In genomic region chr5:117505204-117505603, GRCm38 (mm10) we compare ENCODE assay signal across 7 mouse cellular contexts.
DNase-seq lines count a peak whose midpoint lies in the region; ATAC-seq and TF ChIP-seq lines count a peak whose summit lies in the region.

No protein-coding gene starts in this region.

- no peaks in the 10 kb centered on the region for H3K4me1 ChIP-seq in ES-Bruce4 (ENCODE audit: control insufficient read depth, insufficient read depth, low read length)

- H3K4me3 ChIP-seq in ES-Bruce4 (ENCODE audit: low read depth, low read length), result peak overlapping the region; percentile 25; the same call in 1 of the 2 replicates

- no peaks in the 10 kb centered on the region for H3K36me3 ChIP-seq in ES-Bruce4 (ENCODE audit: control insufficient read depth, insufficient read depth, low read length, poor library complexity, severe bottlenecking)

- peak; percentile 55 for DNase-seq in adipocyte (ENCODE audit: low spot score)
- DNase-seq in heart, postnatal 36 days, result peak; percentile 49 to 62
- DNase-seq in layer of hippocampus, postnatal 10 days (ENCODE audit: low spot score in 2 of 2), result peak; percentile 83 to 84
- DNase-seq in lung, postnatal 36 days, result peak; percentile 74
- peak; percentile 73 for DNase-seq in right cerebral cortex, postnatal 14 days

- 0 out of 2 replicates have a peak, but pooled peaks have one; percentile 51 for TF ChIP-seq EP300 in ES-Bruce4 (IDR thresholded peaks at IDR 0.05; ENCODE audit: insufficient read depth, low read depth, low read length)

- H3K27me3 ChIP-seq in ES-Bruce4 (ENCODE audit: control insufficient read depth, insufficient read depth, low read length, poor library complexity, severe bottlenecking), result no peaks in the 10 kb centered on the region

- TF ChIP-seq POLR2A in ES-Bruce4 (IDR thresholded peaks at IDR 0.05; ENCODE audit: insufficient read depth, low read length), result no peak

- peak; percentile 100 for TF ChIP-seq CTCF in ES-Bruce4 (IDR thresholded peaks at IDR 0.05; ENCODE audit: low read depth, low read length)

- intact Hi-C loops in heart, postnatal 36 days (cut with DNase I), result loop anchor here (5.0 kb wide), 1 partner anchor 442 kb away; no protein-coding TSS in a partner anchor

- H3K9me3 ChIP-seq in ES-Bruce4 (replicated peaks; ENCODE audit: control insufficient read depth, insufficient read depth, low read length, poor library complexity, severe bottlenecking), result no peaks in the 10 kb centered on the region

- peak; percentile 63; the same call in 1 of the 2 replicates for ATAC-seq in common myeloid progenitor, adult 5-6 weeks (replicated peaks; ENCODE audit: low read depth, poor library complexity, severe bottlenecking)

- no peak overlapping the region for H3K9ac ChIP-seq in ES-Bruce4 (ENCODE audit: low read depth, poor library complexity, severe bottlenecking)

- no peak overlapping the region for H3K27ac ChIP-seq in ES-Bruce4 (ENCODE audit: insufficient read depth, low read length)
